Mouse (Mus musculus): ENCODE measurements around the gene Kcnh1.

DNA sequence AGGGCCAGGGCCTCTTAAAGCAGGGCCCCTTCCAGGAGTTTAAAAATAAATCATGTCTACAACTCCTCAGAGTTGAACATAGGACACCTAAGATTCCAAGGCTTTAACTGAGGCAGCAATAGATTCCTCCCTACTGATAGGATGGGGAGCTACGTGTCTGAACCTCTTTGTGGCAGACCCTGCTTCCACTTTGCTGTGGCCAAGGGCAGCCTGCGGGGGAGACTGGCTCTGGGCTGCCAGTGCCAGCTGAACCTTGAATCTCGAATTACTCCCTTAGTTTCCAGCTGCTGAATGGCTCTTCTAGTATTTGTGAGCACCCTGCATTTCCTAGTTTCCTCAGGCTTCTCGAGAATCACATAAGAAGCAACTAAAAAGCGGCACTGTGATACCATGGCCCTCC lies 255.6 kb downstream of the Kcnh1 start:
- TF ChIP-seq CTCF (IDR thresholded peaks at IDR 0.05; ENCODE audit: extremely low read depth, insufficient read depth, insufficient read length, insufficient replicate concordance) (no peak), POLR2A (IDR thresholded peaks at IDR 0.05; ENCODE audit: low read depth, low read length) (no peak)
